In genomic region chr3:99515751-99516150, GRCm38 (mm10) we compare ENCODE assay signal across 12 mouse cellular contexts.
A peak's percentile ranks its signal among the peaks of the same experiment; 100 is the strongest.
DNase-seq lines count a peak whose midpoint lies in the region.
"Had no signal": no experiment of that assay in that cellular context is flagged by ENCODE, and none has a peak within 500 bp of the region (broad histone marks: within the 10 kb centered on the region; RNA-seq: fewer than 3 reads in every experiment).

No protein-coding gene starts in this region.

- peak; percentile 40 for DNase-seq in brain, embryonic 18.5 days (ENCODE audit: low read depth, low spot score)
- peak; percentile 13 to 18 for DNase-seq in frontal cortex, postnatal 14 days (ENCODE audit: low spot score in 2 of 2)
- DNase-seq in layer of hippocampus, postnatal 36 days = peak; percentile 6 to 14
- DNase-seq in right cerebral cortex, adult 2 months (ENCODE audit: low spot score in 2 of 2) = peak; percentile 14 to 18
- no peak for DNase-seq in kidney, postnatal 14 days
- DNase-seq in lung, postnatal 25 days (ENCODE audit: low spot score) = no peak
- DNase-seq in kidney, adult 11 months = no peak
- DNase-seq: cerebellum, postnatal 14 days; gastrocnemius, postnatal 25 days; kidney, adult 9 months; lung, adult 2 months; retina, postnatal 1 day had no signal

Comparison
In these comparisons a context has a peak if more than half of its experiments do, and no peak if none do; other contexts are left out.
1. DNase-seq: peak in brain, embryonic 18.5 days (single experiment), frontal cortex, postnatal 14 days (2 of 2), layer of hippocampus, postnatal 36 days (2 of 2) and right cerebral cortex, adult 2 months (2 of 2); none in kidney, postnatal 14 days (single experiment), lung, postnatal 25 days (single experiment) and kidney, adult 11 months (single experiment).